Mouse (Mus musculus): ENCODE measurements around the gene Umad1.

- TF ChIP-seq BHLHE40 (IDR thresholded peaks at IDR 0.05; ENCODE audit: low read depth, low read length) = no peak
- TF ChIP-seq CTCF (conservative IDR thresholded peaks at IDR 0.05 in 1 of 2, IDR thresholded peaks at IDR 0.05 in 1 of 2; ENCODE audit: low read depth in 2 of 2, low read length in 2 of 2) = no peak
- TF ChIP-seq ZKSCAN1 (IDR thresholded peaks at IDR 0.05; ENCODE audit: borderline replicate concordance, low read depth, low read length) = no peak
- no peak for TF ChIP-seq CHD2 (IDR thresholded peaks at IDR 0.05; ENCODE audit: low read length)
- TF ChIP-seq ETS1 (conservative IDR thresholded peaks at IDR 0.05; ENCODE audit: low read depth, low read length) = no peak
- TF ChIP-seq POLR2A (IDR thresholded peaks at IDR 0.05; ENCODE audit: low read depth, low read length) = no peak; the same call in 1 of the 2 replicates
- TF ChIP-seq EP300 (IDR thresholded peaks at IDR 0.05; ENCODE audit: low read length) = no peak
- peak; percentile 31; the same call in 1 of the 2 replicates for TF ChIP-seq MAX (IDR thresholded peaks at IDR 0.05; ENCODE audit: low read length)
- no peak; the same call in 1 of the 2 replicates for TF ChIP-seq MXI1 (IDR thresholded peaks at IDR 0.05; ENCODE audit: low read depth, low read length)
- TF ChIP-seq MAZ (IDR thresholded peaks at IDR 0.05; ENCODE audit: low read depth, low read length) = no peak
Observed at GRCm38 (mm10) chr6:8484437-8485275, 225.6 kb downstream of the Umad1 start.

All from CH12.LX (cell line).